Comparison of ENCODE assay signal across 8 mouse cellular contexts in the genomic region with DNA sequence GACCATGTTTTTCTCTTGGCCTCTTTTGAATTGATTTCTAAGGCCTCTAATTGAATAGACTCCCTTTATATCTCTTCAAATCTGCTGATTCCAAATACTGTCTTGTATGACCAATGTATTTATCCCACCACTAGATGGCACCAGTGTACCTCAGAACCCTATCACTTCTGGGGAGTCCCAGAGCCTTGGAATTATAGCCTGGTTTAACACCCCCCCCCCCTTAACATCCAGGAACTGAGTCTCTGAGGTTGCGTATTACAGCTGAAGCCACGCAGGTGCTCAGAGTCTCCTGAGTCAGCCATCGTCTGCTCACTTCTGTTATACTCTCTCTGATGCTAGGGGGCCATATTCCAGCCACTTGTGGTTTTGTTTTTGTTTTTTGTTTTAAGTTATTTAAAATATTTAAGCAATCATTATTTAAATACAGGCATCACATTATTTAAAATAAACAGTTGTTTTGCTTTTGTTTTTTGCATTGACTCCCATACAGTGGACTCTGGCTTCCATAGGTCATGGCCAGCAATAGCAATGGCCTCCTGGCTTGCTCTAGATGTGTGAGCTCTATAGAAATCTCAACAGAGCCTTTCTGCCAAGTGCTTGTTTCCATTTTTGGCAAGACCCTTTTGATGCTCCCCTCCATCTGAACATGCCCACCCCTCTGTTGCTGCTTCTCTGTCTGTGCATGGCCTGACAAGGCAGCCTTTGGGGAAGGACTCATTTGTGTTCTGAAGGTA.
DNase-seq lines count a peak whose midpoint lies in the region; ATAC-seq and TF ChIP-seq lines count a peak whose summit lies in the region.

No protein-coding gene starts in this region.

- POLR2A ChIA-PET in Patski (lab: Charles Lee) = no interaction called here

- H3K4me2 ChIP-seq in liver, embryonic 12.5 days = no peak overlapping the region
- peak overlapping the region; percentile 31; the same call in 1 of the 2 replicates for H3K4me2 ChIP-seq in embryonic facial prominence, embryonic 13.5 days
- H3K4me2 ChIP-seq in hindbrain, embryonic 13.5 days = no peak overlapping the region
- no peak overlapping the region for H3K4me2 ChIP-seq in liver, embryonic 14.5 days (ENCODE audit: low read depth)

- ATAC-seq in liver, embryonic 12.5 days = no peak
- ATAC-seq in Patski = no peak
- 0 out of 2 replicates have a peak, but pooled peaks have one; percentile 15 for ATAC-seq in embryonic facial prominence, embryonic 13.5 days (ENCODE audit: insufficient number of reproducible peaks, insufficient read depth, low FRiP score, low TSS enrichment, low read depth)
- peak; percentile 66; the same call in 1 of the 2 replicates for ATAC-seq in hindbrain, embryonic 13.5 days (ENCODE audit: low FRiP score)
- ATAC-seq in liver, embryonic 14.5 days (ENCODE audit: insufficient read depth) = no peak

- H3K79me2 ChIP-seq in liver, adult 2 months (ENCODE audit: control insufficient read depth, insufficient read depth, low read length) = no peaks in the 10 kb centered on the region

- peak; percentile 54 for DNase-seq in liver, adult 2 months (ENCODE audit: extremely low read depth, low read depth, low spot score)
- DNase-seq in Patski (ENCODE audit: low read depth, low spot score) = no peak
- DNase-seq in liver, embryonic 14.5 days (ENCODE audit: low read depth in 3 of 3, low spot score in 3 of 3) = peak; percentile 31 to 50 (median 43)
- no peak for DNase-seq in frontal cortex, postnatal 10 days (ENCODE audit: low spot score in 2 of 2)

- CTCF ChIA-PET in Patski (lab: Charles Lee) = interaction anchor here (0.6 to 5.7 kb wide), 4 partner anchors 53 to 277 kb away, joined by 3 to 34 read pairs (median 3); a partner anchor contains a TSS

- H3K9ac ChIP-seq in liver, adult 2 months (ENCODE audit: low read depth, low read length) = no peak overlapping the region
- no peak overlapping the region for H3K9ac ChIP-seq in liver, embryonic 12.5 days
- no peak overlapping the region for H3K9ac ChIP-seq in embryonic facial prominence, embryonic 13.5 days
- no peak overlapping the region for H3K9ac ChIP-seq in hindbrain, embryonic 13.5 days
- H3K9ac ChIP-seq in liver, embryonic 14.5 days (replicated peaks) = no peak overlapping the region

- no peaks in the 10 kb centered on the region for H3K27me3 ChIP-seq in liver, adult 2 months (ENCODE audit: control insufficient read depth, insufficient read depth, low read length)
- no peaks in the 10 kb centered on the region for H3K27me3 ChIP-seq in liver, embryonic 12.5 days (replicated peaks)
- no peaks in the 10 kb centered on the region for H3K27me3 ChIP-seq in Patski
- H3K27me3 ChIP-seq in embryonic facial prominence, embryonic 13.5 days = no peaks in the 10 kb centered on the region
- no peaks in the 10 kb centered on the region for H3K27me3 ChIP-seq in hindbrain, embryonic 13.5 days
- no peaks in the 10 kb centered on the region for H3K27me3 ChIP-seq in liver, embryonic 14.5 days (ENCODE audit: control insufficient read depth, insufficient read depth, low read length)

- no peaks in the 10 kb centered on the region for H3K36me3 ChIP-seq in liver, adult 2 months (ENCODE audit: control insufficient read depth, insufficient read depth, low read length)
- H3K36me3 ChIP-seq in liver, embryonic 12.5 days = no peaks in the 10 kb centered on the region
- H3K36me3 ChIP-seq in embryonic facial prominence, embryonic 13.5 days = no peaks in the 10 kb centered on the region
- no peaks in the 10 kb centered on the region for H3K36me3 ChIP-seq in hindbrain, embryonic 13.5 days
- H3K36me3 ChIP-seq in liver, embryonic 14.5 days (replicated peaks; ENCODE audit: control insufficient read depth, insufficient read depth, low read depth) = no peaks in the 10 kb centered on the region

- H3K4me3 ChIP-seq in liver, adult 2 months (ENCODE audit: insufficient read depth, low read depth, low read length) = no peak overlapping the region
- H3K4me3 ChIP-seq in liver, embryonic 12.5 days = no peak overlapping the region
- H3K4me3 ChIP-seq in embryonic facial prominence, embryonic 13.5 days = no peak overlapping the region
- no peak overlapping the region for H3K4me3 ChIP-seq in hindbrain, embryonic 13.5 days
- no peak overlapping the region for H3K4me3 ChIP-seq in liver, embryonic 14.5 days (ENCODE audit: insufficient read depth in 1 of 2, low read depth in 2 of 2, low read length in 2 of 2)
- H3K4me3 ChIP-seq in olfactory bulb, adult 2 months (ENCODE audit: insufficient read depth, low read depth, low read length) = no peak overlapping the region

- no peak for TF ChIP-seq EP300 in liver, embryonic 14.5 days (IDR thresholded peaks at IDR 0.05; ENCODE audit: low read depth)

- H3K4me1 ChIP-seq in liver, adult 2 months (ENCODE audit: control insufficient read depth, insufficient read depth, low read length) = 0 out of 2 replicates have a peak, but pooled peaks cover 2% of the 10 kb centered on the region
- H3K4me1 ChIP-seq in liver, embryonic 12.5 days = peaks cover 16% of the 10 kb centered on the region
- no peaks in the 10 kb centered on the region for H3K4me1 ChIP-seq in embryonic facial prominence, embryonic 13.5 days
- no peaks in the 10 kb centered on the region for H3K4me1 ChIP-seq in hindbrain, embryonic 13.5 days (replicated peaks)
- H3K4me1 ChIP-seq in liver, embryonic 14.5 days (replicated peaks; ENCODE audit: control insufficient read depth in 2 of 2, insufficient read depth in 2 of 2, low read length in 1 of 2) = peaks cover 0 to 10% of the 10 kb centered on the region in 2 experiments; a peak in 2 of 4 replicates
- no peaks in the 10 kb centered on the region for H3K4me1 ChIP-seq in olfactory bulb, adult 2 months (ENCODE audit: control insufficient read depth, insufficient read depth, low read length)

- TF ChIP-seq CTCF in liver, adult 2 months (IDR thresholded peaks at IDR 0.05; ENCODE audit: low read depth, low read length) = no peak
- peak; percentile 70 for TF ChIP-seq CTCF in Patski (IDR thresholded peaks at IDR 0.05)
- TF ChIP-seq CTCF in liver, embryonic 14.5 days (IDR thresholded peaks at IDR 0.05; ENCODE audit: low read depth) = peak; percentile 73
- peak; percentile 37; the same call in 1 of the 2 replicates for TF ChIP-seq CTCF in olfactory bulb, adult 2 months (IDR thresholded peaks at IDR 0.05; ENCODE audit: insufficient read depth, low read depth, low read length)

- WGBS in liver, adult 2 months = 78% methylated on average over 3 of the region's 3 CpGs
- WGBS in liver, embryonic 12.5 days (ENCODE audit: insufficient replicate concordance) = 80% methylated on average over 3 of the region's 3 CpGs
- 42% methylated on average over 3 of the region's 3 CpGs for WGBS in embryonic facial prominence, embryonic 13.5 days
- WGBS in hindbrain, embryonic 13.5 days = 66% methylated on average over 3 of the region's 3 CpGs
- 52% methylated on average over 3 of the region's 3 CpGs for WGBS in liver, embryonic 14.5 days (ENCODE audit: insufficient replicate concordance)
- 45% methylated on average over 3 of the region's 3 CpGs for WGBS in olfactory bulb, adult 2 months

- no peaks in the 10 kb centered on the region for H3K9me3 ChIP-seq in liver, embryonic 12.5 days (replicated peaks)
- no peaks in the 10 kb centered on the region for H3K9me3 ChIP-seq in embryonic facial prominence, embryonic 13.5 days
- H3K9me3 ChIP-seq in hindbrain, embryonic 13.5 days = no peaks in the 10 kb centered on the region
- no peaks in the 10 kb centered on the region for H3K9me3 ChIP-seq in liver, embryonic 14.5 days (ENCODE audit: control insufficient read depth, low read length)

- no peak overlapping the region for H3K27ac ChIP-seq in liver, adult 2 months (replicated peaks; ENCODE audit: insufficient read depth, low read depth, low read length)
- H3K27ac ChIP-seq in liver, embryonic 12.5 days = no peak overlapping the region
- no peak overlapping the region for H3K27ac ChIP-seq in embryonic facial prominence, embryonic 13.5 days
- no peak overlapping the region for H3K27ac ChIP-seq in hindbrain, embryonic 13.5 days
- H3K27ac ChIP-seq in liver, embryonic 14.5 days = no peak overlapping the region
- no peak overlapping the region for H3K27ac ChIP-seq in olfactory bulb, adult 2 months (ENCODE audit: insufficient read depth, low read depth, low read length)

- in situ Hi-C loops in Patski (cut with MboI; ENCODE audit: low pct_unique_long_range_greater_than_20kb) = loop anchor here (10.0 to 25.0 kb wide), 3 partner anchors 264 to 726 kb away; no protein-coding TSS in a partner anchor

- no peak for TF ChIP-seq POLR2A in liver, adult 2 months (IDR thresholded peaks at IDR 0.05; ENCODE audit: extremely low read depth, insufficient read depth, low read length)
- TF ChIP-seq POLR2A in olfactory bulb, adult 2 months (IDR thresholded peaks at IDR 0.05; ENCODE audit: insufficient read depth, low read depth, low read length) = no peak

Comparison
In these comparisons a context has a peak if more than half of its experiments do, and no peak if none do; other contexts are left out.
1. DNase-seq: peak in liver, adult 2 months (single experiment) and liver, embryonic 14.5 days (3 of 3); none in Patski (single experiment) and frontal cortex, postnatal 10 days (0 of 2).
2. ATAC-seq: peak in embryonic facial prominence, embryonic 13.5 days (single experiment) and hindbrain, embryonic 13.5 days (single experiment); none in liver, embryonic 12.5 days (single experiment), Patski (single experiment) and liver, embryonic 14.5 days (single experiment).